ENCODE assay signal across 22 mouse cellular contexts in genomic region chr2:163469711-163470110, GRCm38 (mm10). TPM values are rescaled to one million over a fixed set of nuclear protein-coding genes. Genes with fewer than 3 reads are reported as not detected.
"Had no signal": no experiment of that assay in that cellular context is flagged by ENCODE, and none has a peak within 500 bp of the region (broad histone marks: within the 10 kb centered on the region; RNA-seq: fewer than 3 reads in every experiment).

No protein-coding gene starts in this region.

- H3K4me2 ChIP-seq: kidney, embryonic 15.5 days; liver, embryonic 13.5 days; midbrain, embryonic 13.5 days had no signal

- H3K27me3 ChIP-seq: kidney, embryonic 15.5 days; midbrain, embryonic 13.5 days had no signal

- H3K9me3 ChIP-seq: kidney, embryonic 15.5 days; liver, embryonic 13.5 days; midbrain, embryonic 10.5 days; midbrain, embryonic 13.5 days had no signal

- H3K9ac ChIP-seq: kidney, embryonic 15.5 days; liver, embryonic 13.5 days; midbrain, embryonic 13.5 days had no signal

- DNase-seq: kidney, postnatal 10 days; kidney, postnatal 36 days; layer of hippocampus, postnatal 36 days; liver, embryonic 13.5 days; lung, adult 2 months; lung, postnatal 14 days; thymus, adult 2 months; thymus, postnatal 14 days; thymus, postnatal 4 days had no signal

- H3K4me3 ChIP-seq: kidney, embryonic 15.5 days; left cerebral cortex, adult 2 months; liver, embryonic 13.5 days; midbrain, embryonic 10.5 days; midbrain, embryonic 13.5 days had no signal

- ATAC-seq: midbrain, embryonic 13.5 days had no signal

- H3K27ac ChIP-seq: kidney, embryonic 15.5 days; left cerebral cortex, adult 2 months; liver, embryonic 13.5 days; midbrain, embryonic 10.5 days; midbrain, embryonic 13.5 days had no signal

RNA-seq across cellular contexts. Expression of gene R3hdml, which starts 22.4 kb away (rescaled TPM):
- polyA plus RNA-seq: limb, embryonic 11.5 days; liver, adult 2 months; liver, embryonic 13.5 days; liver, embryonic 16.5 days; lung, adult 2 months; lung, embryonic 16.5 days; midbrain, embryonic 10.5 days; midbrain, embryonic 13.5 days; spleen, adult 2 months; stomach, embryonic 16.5 days had no signal

RNA-seq across cellular contexts. Expression of gene Gdap1l1, which starts 31.4 kb away (rescaled TPM):
- polyA plus RNA-seq: liver, adult 2 months had no signal

RNA-seq across cellular contexts. Expression of gene Hnf4a, which starts 36.9 kb away (rescaled TPM):
- polyA plus RNA-seq: limb, embryonic 11.5 days; lung, embryonic 16.5 days; midbrain, embryonic 13.5 days; midbrain, postnatal 0 days; neural tube, embryonic 11.5 days; neural tube, embryonic 14.5 days had no signal
